Mouse (Mus musculus) forebrain, postnatal 0 days (tissue): ENCODE measurements at regions not wholly inside any gene's neighbourhood (a gene's known extent, or its start where the extent isn't known, plus 50 kb on each side); places are given as distances from the start of the nearest gene placed in this dataset.

Experiments used
- ATAC-seq: fragments of 200-750 bp; cut with Nextera tagmentation; 2 replicates; pipeline ENCODE4 v1.8.0; 2017; ENCODE audit warnings: mild to moderate bottlenecking, moderate library complexity
- DNase-seq: peaks from one replicate; pipeline ENCODE4 v3.0.0-alpha.2; 2015
- H3K27ac ChIP-seq: fragments of 300-500 bp; sonication (generic); 2 replicates; pipeline ENCODE4 v1.5.1; 2014; ENCODE audit warnings: low read depth, mild to moderate bottlenecking, antibody characterized with exemption, low read length, moderate library complexity, mixed read lengths
- H3K27me3 ChIP-seq: fragments of 300-500 bp; sonication (generic); 2 replicates; pipeline ENCODE4 v1.6.1; 2014; ENCODE audit warnings: mild to moderate bottlenecking, low read length, mixed read lengths; ENCODE audit not compliant: insufficient read depth
- H3K36me3 ChIP-seq: fragments of 300-500 bp; sonication (generic); 2 replicates; pipeline ENCODE4 v1.6.1; 2014; ENCODE audit warnings: mild to moderate bottlenecking, moderate library complexity; ENCODE audit not compliant: insufficient read depth
- H3K4me1 ChIP-seq: fragments of 300-500 bp; sonication (generic); 2 replicates; pipeline ENCODE4 v1.6.1; 2014; ENCODE audit warnings: antibody characterized with exemption; ENCODE audit not compliant: insufficient read depth
- H3K4me2 ChIP-seq: fragments of 300-500 bp; sonication (generic); 2 replicates; pipeline ENCODE4 v1.6.1; 2014; ENCODE audit warnings: low read depth, mild to moderate bottlenecking, moderate library complexity
- H3K4me3 ChIP-seq: fragments of 300-500 bp; sonication (generic); 2 replicates; pipeline ENCODE4 v1.5.1; 2014; ENCODE audit warnings: low read depth, low read length, mixed read lengths
- H3K9ac ChIP-seq: fragments of 300-500 bp; sonication (generic); 2 replicates; pipeline ENCODE4 v1.6.1; 2014; ENCODE audit warnings: mild to moderate bottlenecking
- H3K9me3 ChIP-seq: fragments of 300-500 bp; sonication (generic); 2 replicates; pipeline ENCODE4 v1.6.1; 2016; ENCODE audit warnings: low read length
- CTCF ChIP-seq: sonication (generic); IDR thresholded peaks from 2 replicates; pipeline ENCODE4 v1.5.1; 2016; ENCODE audit warnings: antibody characterized with exemption, control low read depth, low read depth
- WGBS: fragments of 180-500 bp; shearing (Covaris S2); extraction: QIAGEN DNeasy Blood & Tissue Kit; methylation state at CpG from one replicate; pipeline ENCODE4 v1.1.7; 2014; 5-methylcytosine and 5-hydroxymethylcytosine counted together

GRCm38 (mm10) chr5:83091483-83091882 lies 263.5 kb downstream of the Tecrl start:
- Histone ChIP-seq H3K27ac (no peak overlapping the region), H3K4me3 (no peak overlapping the region), H3K9me3 (no peaks in the 10 kb centered on the region), H3K9ac (no peak overlapping the region), H3K36me3 (no peaks in the 10 kb centered on the region), H3K4me1 (no peaks in the 10 kb centered on the region), H3K4me2 (no peak overlapping the region), H3K27me3 (no peaks in the 10 kb centered on the region)
- no peak for ATAC-seq
- 41% methylated on average over 1 of the region's 1 CpGs for WGBS
- DNase-seq, result peak; percentile 55
- TF ChIP-seq CTCF, result no peak

- ATAC-seq (no peak), DNase-seq (no peak)
- Histone ChIP-seq H3K9me3 (no peaks in the 10 kb centered on the region), H3K36me3 (no peaks in the 10 kb centered on the region), H3K9ac (no peak overlapping the region), H3K27ac (no peak overlapping the region), H3K4me2 (no peak overlapping the region), H3K27me3 (no peaks in the 10 kb centered on the region), H3K4me3 (no peak overlapping the region), H3K4me1 (no peaks in the 10 kb centered on the region)
- no peak for TF ChIP-seq CTCF
- whole genome bisulfite sequencing, result 92% methylated on average over 3 of the region's 3 CpGs
Observed at GRCm38 (mm10) chr5:83054819-83055218, 300.2 kb downstream of the Tecrl start.

DNA sequence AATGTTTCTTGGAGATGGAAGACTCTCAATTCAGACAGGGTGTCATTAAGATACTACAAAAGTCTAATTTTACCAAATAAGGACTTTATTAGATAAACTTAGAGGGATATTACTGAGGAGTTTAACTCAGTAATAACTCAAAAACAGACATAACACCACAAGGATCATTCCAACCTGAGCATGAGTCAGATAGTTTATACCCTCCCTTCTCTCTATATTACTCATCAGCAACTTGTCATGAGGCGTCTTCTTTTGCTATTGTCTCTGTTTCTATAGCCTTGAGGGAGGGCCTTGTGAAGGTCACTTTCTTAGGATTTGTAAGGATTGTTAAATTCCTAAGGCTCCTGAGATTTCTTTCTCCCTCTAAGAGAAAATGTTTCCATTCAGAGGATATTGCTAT lies 307.8 kb downstream of the Tecrl start:
- 93% methylated on average over 1 of the region's 1 CpGs for WGBS

DNA sequence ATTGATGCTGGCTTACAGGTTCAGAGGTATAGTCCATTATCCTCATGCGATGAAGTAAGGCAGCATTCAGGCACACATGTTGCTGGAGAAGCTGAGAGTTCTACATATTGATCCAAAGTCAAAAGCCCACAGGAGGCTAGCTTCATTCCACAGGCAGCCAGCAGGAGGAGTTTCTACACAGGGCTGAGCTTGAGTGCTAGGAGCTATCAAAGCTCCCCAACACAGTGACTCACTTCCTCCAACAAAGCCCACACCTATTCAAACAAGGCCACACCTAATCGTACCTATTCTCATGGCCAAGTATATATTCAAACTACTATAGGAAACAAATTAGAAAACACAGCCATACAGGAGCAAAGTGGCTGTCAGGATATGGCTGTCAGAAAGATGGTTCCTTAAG lies 325.3 kb downstream of the Tecrl start:
- TF ChIP-seq CTCF, result no peak
- Histone ChIP-seq H3K4me1 (no peaks in the 10 kb centered on the region), H3K9me3 (no peaks in the 10 kb centered on the region), H3K9ac (no peak overlapping the region), H3K4me3 (no peak overlapping the region), H3K36me3 (no peaks in the 10 kb centered on the region), H3K4me2 (no peak overlapping the region), H3K27ac (no peak overlapping the region), H3K27me3 (no peaks in the 10 kb centered on the region)
- ATAC-seq (no peak), DNase-seq (no peak)
- WGBS, result 89% methylated on average over 2 of the region's 2 CpGs

More for the DNA sequence above, 307.8 kb downstream of the Tecrl start:
- DNase-seq, result no peak
- Histone ChIP-seq H3K4me1 (no peaks in the 10 kb centered on the region), H3K4me2 (no peak overlapping the region), H3K4me3 (no peak overlapping the region), H3K27ac (no peak overlapping the region), H3K9me3 (no peaks in the 10 kb centered on the region), H3K9ac (no peak overlapping the region), H3K36me3 (no peaks in the 10 kb centered on the region), H3K27me3 (no peaks in the 10 kb centered on the region)
- ATAC-seq, result no peak
- TF ChIP-seq CTCF, result no peak

- ATAC-seq (no peak), DNase-seq (no peak)
Observed at GRCm38 (mm10) chr5:83006038-83006437, 349.0 kb downstream of the Tecrl start.

GRCm38 (mm10) chr5:82989056-82989455 lies 365.9 kb downstream of the Tecrl start:
- H3K36me3 ChIP-seq, result no peaks in the 10 kb centered on the region
- no peak overlapping the region for H3K4me3 ChIP-seq
- 47% methylated on average over 5 of the region's 5 CpGs for WGBS
- peak; percentile 85 for DNase-seq
- no peak overlapping the region for H3K4me2 ChIP-seq
- ATAC-seq, result peak; percentile 84
- H3K4me1 ChIP-seq, result no peaks in the 10 kb centered on the region
- H3K27me3 ChIP-seq, result no peaks in the 10 kb centered on the region
- H3K27ac ChIP-seq, result no peak overlapping the region
- no peak for TF ChIP-seq CTCF
- no peak overlapping the region for H3K9ac ChIP-seq
- no peaks in the 10 kb centered on the region for H3K9me3 ChIP-seq

More at GRCm38 (mm10) chr5:83006038-83006437, 349.0 kb downstream of the Tecrl start:
- no peaks in the 10 kb centered on the region for H3K4me1 ChIP-seq
- no peak for TF ChIP-seq CTCF
- no peak overlapping the region for H3K4me2 ChIP-seq
- no peaks in the 10 kb centered on the region for H3K36me3 ChIP-seq
- H3K27ac ChIP-seq, result no peak overlapping the region
- no peak overlapping the region for H3K4me3 ChIP-seq
- no peaks in the 10 kb centered on the region for H3K9me3 ChIP-seq
- no peaks in the 10 kb centered on the region for H3K27me3 ChIP-seq
- H3K9ac ChIP-seq, result no peak overlapping the region

DNA sequence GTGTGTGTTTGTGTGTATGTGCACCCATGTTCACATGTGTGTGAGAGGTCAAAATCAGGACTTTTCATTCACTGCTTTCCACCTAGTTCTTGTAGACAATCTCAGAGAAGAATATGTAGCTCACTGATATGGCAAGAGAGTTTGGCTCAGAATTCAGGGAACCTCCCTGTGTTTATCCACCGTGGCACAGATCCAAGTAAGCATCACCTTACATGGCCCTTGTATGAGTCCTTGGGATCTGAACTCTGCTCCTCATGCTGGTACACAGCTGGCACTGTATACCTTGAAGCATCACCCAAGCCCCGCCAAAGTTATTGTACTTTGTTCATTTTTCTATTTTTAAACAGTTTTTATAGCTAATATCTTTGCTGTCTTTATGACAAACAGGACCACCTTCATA lies 385.7 kb downstream of the Tecrl start:
- Histone ChIP-seq H3K9me3 (no peaks in the 10 kb centered on the region), H3K9ac (no peak overlapping the region), H3K27ac (no peak overlapping the region), H3K4me1 (no peaks in the 10 kb centered on the region), H3K36me3 (no peaks in the 10 kb centered on the region), H3K27me3 (no peaks in the 10 kb centered on the region; the same call in 1 of the 2 replicates), H3K4me3 (no peak overlapping the region), H3K4me2 (no peak overlapping the region)
- TF ChIP-seq CTCF, result no peak
- 86% methylated on average over 2 of the region's 2 CpGs for WGBS
- no peak for DNase-seq
- no peak for ATAC-seq

DNA sequence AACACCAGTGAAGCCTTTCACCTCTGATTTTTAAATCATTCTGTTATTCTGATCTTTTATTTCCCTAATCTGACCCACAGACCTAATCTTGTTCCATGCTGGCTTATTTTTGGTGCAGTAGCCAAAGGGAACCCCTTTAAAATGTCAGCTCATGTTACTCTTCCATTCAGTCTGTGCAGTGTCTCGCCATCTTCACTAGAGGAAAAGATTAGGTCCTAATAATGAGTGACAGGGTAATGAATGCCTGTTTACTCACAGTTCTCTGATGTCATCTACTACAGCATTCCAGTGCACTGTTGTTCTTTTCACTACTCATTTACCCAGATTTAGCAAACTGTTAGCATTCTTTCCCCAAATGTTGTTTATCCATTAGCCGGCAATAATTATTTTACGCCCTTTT lies 388.2 kb downstream of the Tecrl start:
- DNase-seq, result no peak

More for the DNA sequence above, 388.2 kb downstream of the Tecrl start:
- Histone ChIP-seq H3K9me3 (no peaks in the 10 kb centered on the region), H3K27ac (no peak overlapping the region), H3K4me1 (no peaks in the 10 kb centered on the region), H3K9ac (no peak overlapping the region), H3K4me3 (no peak overlapping the region), H3K36me3 (no peaks in the 10 kb centered on the region), H3K4me2 (no peak overlapping the region), H3K27me3 (no peaks in the 10 kb centered on the region; the same call in 1 of the 2 replicates)
- TF ChIP-seq CTCF, result no peak
- ATAC-seq, result no peak
- 13% methylated on average over 3 of the region's 3 CpGs for WGBS
